Mouse (Mus musculus) spleen, adult 2 months (tissue): ENCODE measurements around the gene Hist1h3f.

Experiments
- CTCF ChIP-seq: fragments of 200-500 bp; IDR thresholded peaks from 2 replicates; pipeline ENCODE4 v1.5.1; 2011; ENCODE audit warnings: mild to moderate bottlenecking, inconsistent platforms; ENCODE audit not compliant: insufficient read depth, insufficient read length, insufficient replicate concordance; ENCODE audit errors: extremely low read depth
- POLR2A ChIP-seq: fragments of 200-500 bp; IDR thresholded peaks from 2 replicates; pipeline ENCODE4 v1.6.1; 2011; ENCODE audit warnings: low read depth, low read length, inconsistent platforms

GRCm38 (mm10) chr13:23500424-23501200 is 43.2 kb upstream of the Hist1h3f start:
- TF ChIP-seq CTCF = no peak
- TF ChIP-seq POLR2A = no peak
